Mouse (Mus musculus) liver, embryonic 12.5 days (tissue): ENCODE results near the gene Zfp26. TPM values are rescaled to one million over a fixed set of nuclear protein-coding genes. Genes with fewer than 3 reads are reported as not detected.

Experiments used
- ATAC-seq: fragments of 200-750 bp; cut with Nextera tagmentation; 2 replicates; pipeline ENCODE4 v1.8.0; 2017; ENCODE audit warnings: moderate number of reproducible peaks, mild to moderate bottlenecking, moderate library complexity
- H3K27ac ChIP-seq: fragments of 300-500 bp; sonication (generic); 2 replicates; pipeline ENCODE4 v1.5.1; 2016; ENCODE audit warnings: mild to moderate bottlenecking
- H3K27me3 ChIP-seq: fragments of 300-500 bp; sonication (generic); replicated peaks from 2 replicates; pipeline ENCODE4 v1.6.1; 2016; ENCODE audit warnings: mild to moderate bottlenecking, moderate library complexity
- H3K36me3 ChIP-seq: fragments of 300-500 bp; sonication (generic); 2 replicates; pipeline ENCODE4 v1.6.1; 2016; ENCODE audit warnings: mild to moderate bottlenecking, moderate library complexity
- H3K4me1 ChIP-seq: fragments of 300-500 bp; sonication (generic); 2 replicates; pipeline ENCODE4 v1.6.1; 2016
- H3K4me2 ChIP-seq: fragments of 300-500 bp; sonication (generic); 2 replicates; pipeline ENCODE4 v1.6.1; 2016; ENCODE audit warnings: mild to moderate bottlenecking, moderate library complexity
- H3K4me3 ChIP-seq: fragments of 300-500 bp; sonication (generic); 2 replicates; pipeline ENCODE4 v1.5.1; 2016; ENCODE audit warnings: mild to moderate bottlenecking, moderate library complexity
- H3K9ac ChIP-seq: fragments of 300-500 bp; sonication (generic); 2 replicates; pipeline ENCODE4 v1.6.1; 2016; ENCODE audit warnings: mild to moderate bottlenecking, moderate library complexity
- H3K9me3 ChIP-seq: fragments of 300-500 bp; sonication (generic); replicated peaks from 2 replicates; pipeline ENCODE4 v1.6.1; 2016; ENCODE audit warnings: mild to moderate bottlenecking, moderate library complexity
- WGBS: fragments of 180-500 bp; shearing (Covaris S2); methylation state at CpG from one replicate; pipeline ENCODE4 v1.1.7; 2016; ENCODE audit not compliant: insufficient replicate concordance; 5-methylcytosine and 5-hydroxymethylcytosine counted together
- polyA plus RNA-seq: library from polyadenylated mRNA; unstranded; fragments of >200 nt; fragmentation: Nextera tagmentation; extraction: Ambion mirVana; gene quantifications from 2 replicates; pipeline ENCODE4 v1.2.1, GENCODE M21; 2016

The Zfp26 gene
- polyA plus RNA-seq, 1 experiment from 2014 or later: 8.5 TPM

DNA sequence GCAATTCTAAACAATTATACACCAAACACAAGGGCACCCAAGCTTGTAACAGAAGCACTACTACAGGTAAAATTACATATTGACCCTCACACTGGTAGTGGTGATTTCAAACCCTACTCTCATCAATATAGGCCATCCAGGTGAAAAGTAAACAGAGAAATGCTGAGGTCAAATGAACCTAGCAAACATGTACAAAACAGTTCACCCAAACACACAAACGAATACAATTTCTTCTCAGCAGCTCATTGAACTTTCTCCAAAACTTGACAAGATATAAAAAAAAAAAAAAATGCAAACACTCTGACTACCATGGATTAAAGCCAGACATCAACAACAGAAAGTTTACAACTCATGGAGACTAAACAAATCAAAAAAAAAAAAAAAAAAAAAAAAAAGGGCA, 8.5 kb downstream of the Zfp26 start:
- Histone ChIP-seq H3K27ac (no peak overlapping the region), H3K27me3 (no peaks in the 10 kb centered on the region), H3K4me3 (no peak overlapping the region), H3K9ac (no peak overlapping the region), H3K36me3 (peaks cover 55% of the 10 kb centered on the region), H3K4me2 (no peak overlapping the region), H3K4me1 (no peaks in the 10 kb centered on the region), H3K9me3 (no peaks in the 10 kb centered on the region)
- WGBS: 77% methylated on average over 1 of the region's 1 CpGs
- ATAC-seq: no peak

DNA sequence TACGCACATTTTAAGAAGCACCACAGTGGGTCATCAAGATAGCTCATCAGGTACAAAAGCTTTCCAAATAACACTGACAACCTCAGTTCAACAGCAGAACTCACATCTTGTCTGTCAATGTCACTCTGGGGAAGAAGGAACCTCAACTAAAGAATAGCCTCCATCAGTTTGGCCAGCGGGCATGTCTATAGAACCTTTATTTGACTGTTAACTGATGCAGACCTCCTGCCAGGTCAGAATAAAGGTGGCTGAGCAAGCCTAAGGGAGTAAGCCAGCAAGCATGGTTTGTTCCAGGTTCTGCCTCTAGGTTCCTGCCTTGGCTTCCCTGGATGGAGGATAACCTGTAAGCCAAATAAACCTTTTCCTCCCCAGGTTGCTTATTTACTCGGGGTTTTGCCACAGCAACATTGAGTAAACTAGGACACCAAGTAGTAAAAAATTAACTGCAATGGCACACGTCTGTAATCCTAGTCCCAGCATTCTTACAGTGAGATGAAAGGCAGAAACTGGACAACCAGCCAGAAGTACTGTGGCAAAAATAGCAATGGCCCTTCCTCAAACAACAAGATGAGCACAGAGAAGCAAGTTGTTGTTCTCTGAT, 16.7 kb downstream of the Zfp26 start:
- Histone ChIP-seq H3K27ac (no peak overlapping the region), H3K27me3 (no peaks in the 10 kb centered on the region), H3K4me3 (no peak overlapping the region), H3K4me1 (no peaks in the 10 kb centered on the region), H3K9ac (no peak overlapping the region), H3K36me3 (peaks cover 91% of the 10 kb centered on the region), H3K9me3 (peaks cover 4% of the 10 kb centered on the region), H3K4me2 (no peak overlapping the region)
- 84% methylated on average over 4 of the region's 4 CpGs for WGBS
- ATAC-seq: no peak

DNA sequence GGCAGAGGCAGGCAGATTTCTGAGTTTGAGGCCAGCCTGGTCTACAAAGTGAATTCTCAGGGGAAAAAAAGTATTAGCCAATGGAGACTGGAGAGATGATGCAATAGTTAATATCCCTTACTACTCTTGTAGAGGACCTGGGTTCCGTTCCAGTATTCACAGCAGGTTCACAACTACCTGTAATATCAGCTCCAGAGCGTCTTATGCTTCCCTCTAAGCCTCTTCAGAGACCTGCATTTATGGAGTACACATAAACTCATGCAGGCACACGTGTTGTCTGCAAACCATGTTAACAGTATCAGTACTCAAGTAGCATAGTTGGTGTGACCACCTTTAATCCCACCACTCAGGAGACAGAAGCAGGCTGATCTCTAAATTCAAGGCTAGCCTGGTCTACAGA, 30.0 kb downstream of the Zfp26 start:
- Histone ChIP-seq H3K4me3 (no peak overlapping the region), H3K9ac (no peak overlapping the region), H3K9me3 (no peaks in the 10 kb centered on the region), H3K4me2 (no peak overlapping the region), H3K36me3 (no peaks in the 10 kb centered on the region), H3K27me3 (no peaks in the 10 kb centered on the region), H3K27ac (no peak overlapping the region), H3K4me1 (no peaks in the 10 kb centered on the region)
- ATAC-seq: no peak
- 65% methylated on average over 3 of the region's 3 CpGs for WGBS

DNA sequence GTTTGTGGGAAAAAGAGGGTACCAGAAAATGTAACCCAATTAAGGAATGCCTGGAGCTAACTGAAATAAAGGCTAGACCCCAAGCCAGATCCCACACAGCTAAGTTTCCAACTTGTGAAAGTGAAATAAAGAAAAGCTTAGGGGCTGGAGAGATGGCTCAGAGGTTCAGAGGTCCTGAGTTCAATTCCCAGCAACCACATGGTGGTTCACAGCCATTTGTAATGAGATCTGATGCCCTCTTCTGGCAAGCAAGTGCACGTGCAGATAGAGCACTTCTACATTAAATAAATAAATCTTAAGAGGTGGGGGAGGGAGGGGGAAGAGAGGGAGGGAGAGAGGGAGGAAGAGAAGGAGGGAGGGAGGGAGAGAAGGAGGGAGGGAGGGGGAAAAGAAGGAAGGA, 48.5 kb downstream of the Zfp26 start:
- ATAC-seq: no peak
- no peak overlapping the region for H3K27ac ChIP-seq
- WGBS: 13% methylated on average over 1 of the region's 1 CpGs
- H3K27me3 ChIP-seq: no peaks in the 10 kb centered on the region
- no peak overlapping the region for H3K4me2 ChIP-seq
- no peaks in the 10 kb centered on the region for H3K4me1 ChIP-seq
- H3K4me3 ChIP-seq: no peak overlapping the region
- no peak overlapping the region for H3K9ac ChIP-seq
- no peaks in the 10 kb centered on the region for H3K36me3 ChIP-seq
- no peaks in the 10 kb centered on the region for H3K9me3 ChIP-seq

DNA sequence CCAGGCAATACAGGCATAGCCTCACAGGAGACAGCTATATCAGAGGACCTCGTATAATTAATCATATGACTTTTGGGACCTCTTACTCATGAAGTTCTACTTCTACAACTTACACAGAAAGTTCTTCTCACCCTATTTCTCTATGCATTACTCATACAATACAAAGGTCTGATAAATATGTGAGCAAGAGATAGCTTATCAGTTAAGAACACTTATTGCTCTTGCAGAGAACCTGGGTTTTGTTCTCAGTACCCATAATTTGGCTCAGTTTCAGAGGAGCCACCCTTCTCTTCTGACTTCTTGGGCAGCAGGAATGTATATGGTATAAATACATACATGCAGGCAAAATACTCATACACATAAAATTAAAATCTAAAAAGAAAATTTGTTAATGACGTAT, 50.6 kb downstream of the Zfp26 start:
- WGBS: 67% methylated on average over 2 of the region's 2 CpGs

DNA sequence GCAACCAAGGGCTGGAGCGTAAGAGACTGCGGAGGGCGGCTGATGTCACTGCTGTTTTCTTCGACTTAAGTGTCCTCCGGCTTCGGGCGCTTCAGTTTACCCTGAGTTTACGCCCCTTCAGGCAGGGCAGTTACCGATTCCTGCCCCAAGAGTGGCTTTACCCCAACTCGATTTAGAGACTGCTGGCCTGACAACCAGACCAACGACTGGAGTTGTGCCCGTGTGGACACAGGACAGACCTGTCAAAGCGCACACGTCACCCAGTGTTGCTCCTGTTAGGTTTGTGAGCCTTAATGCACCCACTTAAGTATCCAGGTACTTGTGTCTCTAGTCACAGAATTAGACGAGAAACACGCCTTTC, 74.6 kb downstream of the Zfp26 start:
- peak overlapping the region; percentile 28 for H3K27ac ChIP-seq
- ATAC-seq: peak; percentile 68

More for the DNA sequence above, 50.6 kb downstream of the Zfp26 start:
- Histone ChIP-seq H3K27ac (no peak overlapping the region), H3K9ac (no peak overlapping the region), H3K27me3 (no peaks in the 10 kb centered on the region), H3K36me3 (no peaks in the 10 kb centered on the region), H3K4me2 (no peak overlapping the region), H3K4me3 (no peak overlapping the region), H3K9me3 (no peaks in the 10 kb centered on the region), H3K4me1 (no peaks in the 10 kb centered on the region)
- ATAC-seq: no peak

DNA sequence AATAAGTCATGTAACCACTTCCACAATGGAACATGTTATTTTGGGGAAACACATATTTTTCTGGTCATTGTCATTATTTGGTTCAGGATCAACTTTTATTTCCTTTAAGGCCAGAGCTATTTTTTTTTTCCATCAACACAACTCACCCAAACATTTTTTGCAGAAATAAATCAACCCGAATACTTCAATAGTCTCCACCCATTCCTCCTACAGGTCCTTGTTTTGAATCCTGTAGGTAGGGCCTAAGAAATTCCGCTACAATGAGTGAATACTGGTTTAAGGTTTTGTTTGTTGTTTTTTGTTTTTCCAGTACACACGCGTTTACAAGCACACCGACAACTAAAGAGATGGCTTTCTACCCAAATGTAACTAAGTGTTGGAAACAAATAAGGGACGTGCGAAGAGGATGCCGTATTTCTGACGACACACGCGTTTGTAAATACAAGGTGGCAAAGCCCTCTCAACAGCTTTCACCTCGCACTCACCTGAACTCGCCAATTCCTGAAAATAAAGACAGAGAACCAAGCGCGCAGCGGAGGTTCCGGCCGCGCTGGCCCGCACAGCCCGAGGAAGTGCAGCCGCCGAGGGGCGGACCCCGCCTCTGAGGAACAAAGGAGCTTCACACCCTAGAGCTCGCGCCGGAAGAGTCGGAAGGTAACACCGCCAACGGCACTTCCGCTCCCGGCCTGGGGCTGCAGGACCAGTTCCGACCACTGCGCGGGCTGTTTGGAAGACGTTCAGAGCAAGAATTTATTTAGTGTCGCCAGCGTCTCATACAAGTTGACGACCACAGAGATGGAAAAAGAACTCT, 75.2 kb downstream of the Zfp26 start, which contains the start of gene Zfp560:
Zfp560 (minus strand) TSS at position 646 of the 811 bp plus-strand sequence.
- Histone ChIP-seq H3K4me2 (peak within 1 kb of the TSS; percentile 80), H3K27me3 (no peaks in the 10 kb centered on the region), H3K9ac (peak within 1 kb of the TSS; percentile 77), H3K4me1 (0 out of 2 replicates have a peak, but pooled peaks cover 6% of the 10 kb centered on the region), H3K27ac (peak within 1 kb of the TSS; percentile 28), H3K4me3 (peak within 1 kb of the TSS; percentile 63), H3K9me3 (no peaks in the 10 kb centered on the region), H3K36me3 (no peaks in the 10 kb centered on the region)
- peak; percentile 99 for ATAC-seq
- WGBS: 4% methylated on average over 40 of the region's 40 CpGs

More for the DNA sequence above, 74.6 kb downstream of the Zfp26 start:
- WGBS: 12% methylated on average over 16 of the region's 16 CpGs
- H3K4me3 ChIP-seq: peak overlapping the region; percentile 63
- no peaks in the 10 kb centered on the region for H3K27me3 ChIP-seq
- no peaks in the 10 kb centered on the region for H3K36me3 ChIP-seq
- H3K9me3 ChIP-seq: no peaks in the 10 kb centered on the region
- peak overlapping the region; percentile 77 for H3K9ac ChIP-seq
- 0 out of 2 replicates have a peak, but pooled peaks cover 6% of the 10 kb centered on the region for H3K4me1 ChIP-seq
- peak overlapping the region; percentile 80 for H3K4me2 ChIP-seq

DNA sequence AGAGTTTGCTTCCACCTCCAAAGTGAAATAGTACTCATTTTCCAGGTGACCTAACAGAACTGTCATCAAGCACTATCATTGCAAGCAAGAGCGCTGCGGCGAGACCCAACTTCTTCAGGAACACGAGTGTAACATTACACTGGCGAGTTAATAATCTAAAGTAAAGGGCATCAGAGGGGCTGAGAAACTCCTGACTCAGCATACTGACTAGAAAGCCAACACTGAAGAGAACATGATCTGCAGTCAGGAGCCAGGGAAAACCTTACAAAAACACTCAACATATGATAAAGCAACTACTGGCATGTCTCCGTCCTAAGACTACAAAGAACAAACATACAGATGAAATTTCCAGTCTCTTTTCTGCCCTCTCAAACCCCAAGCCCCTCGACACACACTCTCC, 76.3 kb downstream of the Zfp26 start:
- Histone ChIP-seq H3K4me1 (0 out of 2 replicates have a peak, but pooled peaks cover 6% of the 10 kb centered on the region), H3K9ac (no peak overlapping the region), H3K36me3 (no peaks in the 10 kb centered on the region), H3K27me3 (no peaks in the 10 kb centered on the region), H3K27ac (no peak overlapping the region), H3K4me2 (peak overlapping the region; percentile 80; the same call in 1 of the 2 replicates), H3K9me3 (no peaks in the 10 kb centered on the region), H3K4me3 (no peak overlapping the region)
- no peak for ATAC-seq
- WGBS: 74% methylated on average over 7 of the region's 7 CpGs

Other genes with a start within 250 kb of the Zfp26 start
- not detected in 2 replicates for gene Olfr871, start 248.0 kb downstream of the Zfp26 start, polyA plus RNA-seq
- gene Olfr872, start 223.0 kb downstream of the Zfp26 start, polyA plus RNA-seq: not detected in 2 replicates
- not detected in 2 replicates for gene Olfr39, start 177.8 kb downstream of the Zfp26 start, polyA plus RNA-seq
- not detected in 2 replicates for gene Olfr873, start 161.6 kb downstream of the Zfp26 start, polyA plus RNA-seq
- gene Olfr18, start 124.1 kb downstream of the Zfp26 start, polyA plus RNA-seq: not detected in 2 replicates
- gene Zfp560, start 75.0 kb downstream of the Zfp26 start, polyA plus RNA-seq: 13.7 and 16.1 TPM in 2 replicates
- 8.2 and 8.7 TPM in 2 replicates for gene Zfp426, start 32.6 kb upstream of the Zfp26 start, polyA plus RNA-seq
- gene Zfp266, start 61.3 kb upstream of the Zfp26 start, polyA plus RNA-seq: 27.1 and 27.8 TPM in 2 replicates
- gene Zfp846, start 121.1 kb upstream of the Zfp26 start, polyA plus RNA-seq: 3.5 and 4.4 TPM in 2 replicates
- gene Ubl5, start 182.7 kb upstream of the Zfp26 start, polyA plus RNA-seq: 307 TPM in 2 replicates
- 6.2 and 6.4 TPM in 2 replicates for gene Fbxl12, start 184.6 kb upstream of the Zfp26 start, polyA plus RNA-seq
- gene Pin1, start 191.9 kb upstream of the Zfp26 start, polyA plus RNA-seq: 37.2 and 39.0 TPM in 2 replicates